Mouse (Mus musculus) monocyte, adult 5-6 weeks (primary cell): ENCODE data around the gene H3f3b. TPM values are rescaled to one million over a fixed set of nuclear protein-coding genes. Genes with fewer than 3 reads are reported as not detected.
A peak's percentile ranks its signal among the peaks of the same experiment; 100 is the strongest.
"Not testable (repeated sequence)": the region's sequence is repeated elsewhere in the genome, so short reads cannot be mapped to it uniquely, and the experiment has no call there.

Experiments
- ATAC-seq: fragments of 153-309, 156-312 bp; replicated peaks from 2 replicates; pipeline ENCODE4 v1.8.0; 2017; ENCODE audit warnings: mild to moderate bottlenecking; ENCODE audit not compliant: low TSS enrichment, insufficient number of reproducible peaks, severe bottlenecking, poor library complexity, low FRiP score
- total RNA-seq: library from RNA; stranded (forward); fragments of 200-1000, 200-491, 200-594 nt; gene quantifications from 3 replicates; pipeline ENCODE4 v1.2.3, GENCODE M21; 2017

Gene H3f3b
- total RNA-seq, 1 experiment from 2014 or later = 2,118 TPM

GRCm38 (mm10) chr11:116024356-116024808 lies 3.4 kb downstream of the H3f3b start:
- peak; percentile 85 for ATAC-seq

- peak; percentile 25 for ATAC-seq
These were observed 3.9 kb downstream of the H3f3b start for GRCm38 (mm10) chr11:116023771-116024355.

GRCm38 (mm10) chr11:116023074-116023770 lies 4.5 kb downstream of the H3f3b start:
- not testable (repeated sequence) for ATAC-seq

GRCm38 (mm10) chr11:116022256-116022780 lies 5.4 kb downstream of the H3f3b start:
- no peak for ATAC-seq

GRCm38 (mm10) chr11:116021328-116022220 lies 6.2 kb downstream of the H3f3b start:
- ATAC-seq = no peak

- ATAC-seq = no peak
These were observed 7.2 kb downstream of the H3f3b start for GRCm38 (mm10) chr11:116020519-116020922.

DNA sequence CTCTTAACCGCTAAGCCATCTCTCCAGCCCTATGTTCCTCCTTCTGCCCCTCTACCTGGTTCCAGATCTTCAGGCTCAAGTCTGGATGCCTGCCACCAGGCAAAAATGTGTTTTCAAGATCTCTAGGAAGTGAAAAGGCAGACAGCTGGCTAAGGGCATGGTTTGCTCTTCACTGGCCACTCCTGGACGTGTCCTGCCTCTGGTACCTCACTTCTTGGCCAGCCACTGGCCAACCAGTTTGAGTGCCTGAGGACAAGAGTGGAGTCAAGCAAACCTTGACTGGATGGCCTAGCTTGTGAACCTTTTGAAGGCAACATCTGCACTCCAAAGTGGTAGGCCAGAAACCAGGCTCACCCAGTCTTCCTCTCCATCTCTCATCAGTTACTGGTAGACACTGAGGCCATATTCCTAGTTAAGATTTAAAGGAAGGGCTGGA lies 7.8 kb downstream of the H3f3b start:
- 0 out of 2 replicates have a peak, but pooled peaks have one; percentile 10 for ATAC-seq

GRCm38 (mm10) chr11:116019360-116019791 lies 8.4 kb downstream of the H3f3b start:
- no peak for ATAC-seq

DNA sequence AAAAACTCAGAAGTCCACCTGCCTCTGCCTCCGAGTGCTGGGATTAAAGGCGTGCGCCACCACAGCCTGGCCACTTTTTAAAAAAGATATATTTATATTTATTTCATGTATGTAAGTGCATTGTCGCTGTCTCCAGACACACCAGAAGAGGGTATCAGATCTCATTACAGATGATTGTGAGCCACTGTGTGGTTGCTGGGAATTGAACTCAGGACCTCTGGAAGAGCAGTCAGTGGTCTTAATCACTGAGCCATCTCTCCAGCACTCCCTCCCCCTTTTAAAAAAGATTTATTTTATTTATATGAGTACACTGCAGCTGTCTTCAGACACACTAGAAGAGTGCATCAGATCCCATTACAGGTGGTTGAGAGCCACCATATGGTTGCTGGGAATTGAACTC lies 8.9 kb downstream of the H3f3b start:
- not testable (repeated sequence) for ATAC-seq

- ATAC-seq = peak; percentile 62
These were observed 9.7 kb downstream of the H3f3b start for GRCm38 (mm10) chr11:116018106-116018505.

GRCm38 (mm10) chr11:116014821-116015220 lies 12.9 kb downstream of the H3f3b start:
- no peak for ATAC-seq

- peak; percentile 69 for ATAC-seq
These were observed 15.4 kb downstream of the H3f3b start, which contains the start of gene Galk1 for GRCm38 (mm10) chr11:116012262-116012947. Galk1 (minus strand) TSS chr11:116012719.

DNA sequence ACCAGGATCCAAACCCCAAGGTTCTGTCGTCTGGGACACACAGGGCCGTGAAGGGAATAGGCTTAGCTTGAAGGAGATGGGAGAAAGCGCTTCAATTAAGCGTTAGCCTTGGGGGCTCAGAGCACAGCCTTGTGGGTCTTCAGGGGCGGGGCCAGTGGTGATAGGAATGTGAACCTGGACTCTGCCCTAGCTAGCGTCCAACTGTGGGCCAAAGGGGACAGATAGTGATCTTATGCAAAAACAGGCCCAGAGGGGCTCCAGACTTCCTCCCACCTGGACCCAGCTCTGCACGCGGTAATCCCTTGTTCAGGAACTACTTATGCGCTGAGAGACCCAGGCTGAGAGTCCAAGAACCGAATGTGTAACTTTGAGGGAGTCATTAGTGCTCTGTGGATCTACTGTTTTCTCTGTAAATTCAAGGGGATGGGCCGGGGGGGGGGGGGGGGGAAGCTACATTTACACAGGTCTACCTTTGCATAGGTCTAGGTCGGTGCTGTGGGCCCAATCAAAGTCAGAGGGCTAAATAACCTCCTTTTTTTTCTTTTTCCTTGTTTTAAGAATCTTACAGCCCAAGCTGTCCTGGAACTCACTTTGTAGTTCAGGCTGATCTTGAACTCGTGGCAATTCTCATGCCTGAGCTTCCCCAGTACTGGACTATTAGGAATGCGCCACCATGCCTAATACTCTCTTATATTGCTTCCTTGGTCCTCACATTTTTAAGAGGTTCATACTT lies 16.1 kb downstream of the H3f3b start:
- ATAC-seq = no peak

DNA sequence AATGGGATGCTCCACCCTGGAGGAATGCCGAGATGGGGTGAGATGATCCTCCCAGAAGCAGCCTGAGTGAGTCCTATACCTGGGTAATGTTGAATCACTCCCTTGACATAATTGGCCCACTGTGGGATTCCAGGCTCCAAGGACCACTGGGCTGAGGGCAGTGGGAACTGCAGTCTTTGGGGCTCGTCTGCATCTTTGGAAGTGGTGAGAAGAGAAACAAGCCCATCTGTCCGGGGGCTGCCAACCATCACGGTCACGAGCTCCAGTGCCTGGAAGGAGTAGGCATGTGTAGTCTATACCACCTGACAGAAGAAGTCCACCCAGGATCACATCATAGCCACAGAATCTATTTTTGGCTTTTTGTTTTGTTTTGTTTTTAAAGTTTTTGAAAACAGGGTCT lies 16.8 kb downstream of the H3f3b start:
- no peak for ATAC-seq

DNA sequence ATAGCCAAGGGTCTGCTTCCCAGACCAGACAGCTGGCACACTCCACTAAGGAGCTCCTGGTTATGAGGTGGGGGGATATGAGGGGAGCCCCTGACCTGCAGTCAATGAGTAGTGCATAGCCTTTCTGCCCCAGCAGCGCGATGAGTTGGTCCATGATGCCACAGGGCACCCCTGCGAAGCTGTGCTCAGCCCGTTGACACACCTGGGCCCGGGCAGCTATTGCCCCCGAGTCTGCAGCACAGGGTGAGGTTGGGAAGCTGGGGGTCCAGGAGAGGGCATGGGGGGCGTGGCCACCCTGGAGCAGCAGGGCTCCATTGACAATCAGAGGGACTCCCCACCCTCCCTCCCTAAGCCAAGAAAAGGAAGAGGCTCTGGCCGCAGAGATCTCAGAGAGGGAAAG lies 17.6 kb downstream of the H3f3b start:
- ATAC-seq = no peak

DNA sequence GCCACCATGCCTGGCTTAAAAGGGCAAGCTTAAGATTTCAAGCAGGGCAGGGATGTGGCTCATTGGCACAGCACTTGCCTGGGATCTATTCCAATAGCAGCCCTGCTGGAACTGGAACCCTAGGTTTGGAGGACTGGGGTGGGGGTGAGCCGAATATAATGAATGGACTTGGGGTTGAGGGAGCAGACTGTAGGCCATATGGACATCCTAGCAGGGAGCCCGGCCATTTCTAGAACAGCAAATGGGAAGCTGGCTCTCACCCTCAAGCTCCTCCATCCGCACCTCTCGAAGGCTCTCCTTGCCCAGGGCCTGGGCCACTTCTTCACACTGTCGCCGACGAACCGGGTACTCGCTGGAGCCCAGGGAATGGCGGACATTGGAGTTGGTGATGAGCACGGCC lies 18.1 kb downstream of the H3f3b start:
- ATAC-seq = no peak

DNA sequence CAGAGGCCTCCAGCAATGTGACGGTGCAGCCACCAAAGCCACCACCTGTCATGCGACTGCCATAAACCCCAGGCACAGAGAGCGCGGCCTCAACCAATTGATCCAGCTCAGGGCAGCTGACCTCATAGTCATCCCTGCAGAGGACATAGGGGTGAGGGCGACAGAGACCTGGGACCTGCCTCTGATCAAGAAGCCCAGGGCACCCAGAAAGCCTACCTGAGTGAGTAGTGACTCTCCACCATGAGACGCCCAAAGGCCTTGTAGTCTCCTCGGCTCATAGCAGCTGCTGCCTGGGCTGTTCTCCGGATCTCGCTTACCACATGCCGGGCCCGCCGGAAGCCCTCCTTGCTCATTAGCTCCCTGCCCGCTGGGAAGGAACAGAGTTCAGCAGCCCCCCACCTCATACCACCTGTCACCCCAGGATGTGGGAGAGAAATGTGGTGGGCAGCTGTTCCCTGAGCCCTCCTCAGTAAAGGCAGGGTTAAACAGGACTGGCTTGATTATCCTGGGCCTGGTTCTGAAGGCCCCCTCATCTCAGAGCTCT lies 18.9 kb downstream of the H3f3b start:
- no peak for ATAC-seq

- no peak for ATAC-seq
These were observed 19.4 kb downstream of the H3f3b start for GRCm38 (mm10) chr11:116008411-116008810.
